Mouse (Mus musculus): ENCODE measurements around the gene 4930447C04Rik.
A peak's percentile ranks its signal among the peaks of the same experiment; 100 is the strongest.

Gene 4930447C04Rik

GRCm38 (mm10) chr12:72940071-72940821 is at the start of gene 4930447C04Rik:
4930447C04Rik (minus strand) TSS chr12:72940774.
- DNase-seq (ENCODE audit: low spot score): no peak

DNA sequence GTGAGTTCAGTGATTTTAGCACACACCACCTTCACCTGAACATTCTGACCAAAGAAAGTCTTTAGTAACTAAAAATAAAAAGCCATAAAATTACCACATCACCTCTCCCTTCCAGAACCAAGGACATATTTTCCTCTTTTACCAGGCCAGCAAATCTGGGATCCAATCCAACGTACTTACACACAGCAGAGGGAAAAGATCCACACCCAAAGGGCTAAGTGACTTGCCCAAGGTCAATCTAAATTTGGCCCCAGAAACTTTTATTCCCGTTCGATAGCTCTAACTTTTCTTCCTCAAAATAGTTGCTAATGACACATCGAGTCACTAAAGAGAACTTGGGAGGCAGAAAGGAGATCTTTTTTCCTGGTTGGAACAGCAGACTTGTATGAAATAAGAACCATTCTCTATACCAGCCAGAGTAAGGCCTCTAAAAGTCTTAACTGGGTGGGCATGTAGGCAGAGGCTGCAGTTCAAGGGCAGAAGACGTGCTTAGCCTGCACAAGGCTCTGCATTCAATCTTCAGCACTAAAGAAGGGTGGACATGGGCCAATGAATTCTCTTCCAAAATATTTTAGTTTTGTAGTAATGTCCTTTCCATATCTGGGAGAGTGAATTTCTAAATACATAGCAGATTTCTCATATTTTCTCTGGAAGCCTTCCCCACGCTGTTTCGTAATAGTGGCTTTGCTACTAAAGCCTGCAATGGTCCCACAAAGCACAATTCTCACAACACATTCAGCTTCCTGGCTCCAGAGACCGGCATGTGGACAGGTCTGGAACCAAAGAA is 42.7 kb upstream of the 4930447C04Rik start:
- DNase-seq (ENCODE audit: low spot score): no peak

- no peak for DNase-seq (ENCODE audit: low spot score)
Observed at GRCm38 (mm10) chr12:72982616-72983015, 42.0 kb upstream of the 4930447C04Rik start.

DNA sequence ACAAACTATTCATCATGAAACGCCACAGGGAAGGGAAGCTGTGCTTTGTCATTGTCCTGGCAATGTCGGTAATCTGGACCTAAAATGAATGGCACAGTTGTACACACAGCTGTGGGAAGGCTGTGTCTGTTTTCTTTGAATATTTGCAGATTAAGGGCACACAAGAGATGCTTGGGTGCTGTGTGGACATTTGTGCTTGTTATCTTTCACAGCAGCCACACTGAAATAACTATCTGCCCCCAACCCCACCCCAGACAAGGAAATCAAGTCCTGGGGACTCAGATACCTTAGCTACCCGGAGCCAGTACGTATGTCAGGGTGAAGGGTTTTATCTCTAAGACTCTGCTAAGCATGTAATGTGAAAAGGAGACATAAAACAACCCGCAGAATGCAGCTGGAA is 38.7 kb upstream of the 4930447C04Rik start:
- no peak for DNase-seq (ENCODE audit: low spot score)

- DNase-seq (ENCODE audit: low spot score): no peak
Observed at GRCm38 (mm10) chr12:72977851-72978250, 37.3 kb upstream of the 4930447C04Rik start.

- peak; percentile 58 for DNase-seq (ENCODE audit: low spot score)
Observed at GRCm38 (mm10) chr12:72976718-72977117, 36.1 kb upstream of the 4930447C04Rik start.

GRCm38 (mm10) chr12:72976172-72976571 is 35.6 kb upstream of the 4930447C04Rik start:
- no peak for DNase-seq (ENCODE audit: low spot score)

DNA sequence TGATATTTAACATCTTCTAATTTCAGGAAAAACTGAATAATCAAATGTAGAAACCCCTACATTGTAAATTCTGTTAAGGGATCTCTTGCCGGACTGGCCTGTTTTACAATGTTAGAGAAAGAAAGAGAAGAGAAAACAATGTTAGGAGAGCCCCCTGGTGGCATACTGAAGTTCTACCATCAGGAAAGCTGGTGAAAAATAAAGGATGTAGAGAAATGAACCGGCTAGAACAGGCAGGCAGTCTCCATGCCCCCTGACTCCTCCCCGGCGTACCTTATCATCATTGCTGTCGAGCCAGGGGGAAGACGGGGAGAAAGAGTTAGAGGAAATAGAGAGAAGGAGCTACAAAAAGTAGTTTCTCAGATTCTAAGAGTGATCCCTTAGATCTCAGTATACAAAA is 32.6 kb upstream of the 4930447C04Rik start:
- peak; percentile 5 for DNase-seq (ENCODE audit: low spot score)

DNA sequence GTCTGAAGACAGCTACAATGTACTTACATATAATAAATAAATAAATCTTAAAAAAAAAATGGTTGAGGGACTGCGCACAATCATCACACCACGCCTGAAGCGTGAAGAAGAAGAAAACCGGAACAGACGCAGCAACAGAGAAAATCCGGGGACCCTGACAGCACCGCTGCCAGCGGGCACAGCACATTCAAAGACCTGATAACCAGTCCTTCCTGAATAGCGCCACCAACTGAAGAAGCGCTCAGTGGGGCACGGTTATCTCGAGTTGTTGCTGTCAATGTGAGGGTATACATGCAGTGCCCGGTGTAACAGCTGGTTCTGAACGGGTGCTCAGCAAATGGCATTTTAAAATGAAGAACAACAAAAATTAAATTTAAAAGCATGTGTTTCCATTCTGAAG is 30.0 kb upstream of the 4930447C04Rik start:
- DNase-seq (ENCODE audit: low spot score): no peak

- no peak for DNase-seq (ENCODE audit: low spot score)
Observed at GRCm38 (mm10) chr12:72967541-72967940, 27.0 kb upstream of the 4930447C04Rik start.

- DNase-seq (ENCODE audit: low spot score): no peak
Observed at GRCm38 (mm10) chr12:72962761-72963160, 22.2 kb upstream of the 4930447C04Rik start.

- no peak for DNase-seq (ENCODE audit: low spot score)
Observed at GRCm38 (mm10) chr12:72958446-72958845, 17.9 kb upstream of the 4930447C04Rik start.

DNA sequence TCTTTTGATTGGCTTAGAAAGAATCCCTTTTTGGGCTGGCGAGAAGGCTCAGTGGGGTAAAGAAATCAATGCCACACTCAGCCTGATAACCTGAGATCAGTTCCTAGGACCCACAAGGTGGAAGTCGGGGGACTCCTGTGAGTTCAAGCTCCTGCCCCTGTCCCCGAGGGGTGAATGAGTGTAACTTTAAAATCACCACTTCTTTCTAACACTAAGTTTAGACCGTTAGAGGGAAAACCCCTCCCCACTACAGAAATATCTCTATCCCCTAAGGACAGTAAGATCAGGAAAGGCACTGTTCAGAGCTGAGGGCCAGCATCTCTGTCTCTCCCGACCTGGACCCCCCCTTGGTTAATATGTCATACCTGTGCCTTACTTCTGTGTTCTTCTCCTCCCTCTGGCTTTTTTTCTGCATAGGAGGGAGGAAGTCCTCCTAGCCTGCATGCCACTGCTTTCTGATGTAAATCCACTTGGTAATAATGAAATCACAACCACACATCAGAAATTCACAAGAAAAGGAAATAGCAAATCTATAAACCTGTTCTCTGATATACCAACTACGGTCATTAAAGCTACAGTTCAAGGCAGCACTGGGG is 17.4 kb upstream of the 4930447C04Rik start:
- DNase-seq (ENCODE audit: low spot score): no peak

DNA sequence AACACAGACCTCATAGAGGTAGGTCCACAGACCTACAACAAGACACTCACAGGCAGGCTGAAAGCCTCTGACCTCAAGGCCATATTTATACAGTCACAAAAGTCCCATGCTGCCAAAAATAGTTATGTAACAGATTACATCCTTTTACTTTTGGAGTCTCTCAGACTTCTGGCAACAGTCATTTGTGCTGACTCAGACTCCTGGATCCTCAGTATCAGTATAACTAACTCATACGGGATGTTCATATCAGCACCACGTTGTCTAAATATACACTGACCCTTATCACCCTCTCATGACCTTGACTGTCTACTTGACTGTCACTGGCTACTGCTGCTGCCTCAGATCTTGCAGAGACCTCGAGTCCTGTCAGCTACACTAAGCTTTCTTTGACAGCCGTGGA is 14.3 kb upstream of the 4930447C04Rik start:
- no peak for DNase-seq (ENCODE audit: low spot score)

DNA sequence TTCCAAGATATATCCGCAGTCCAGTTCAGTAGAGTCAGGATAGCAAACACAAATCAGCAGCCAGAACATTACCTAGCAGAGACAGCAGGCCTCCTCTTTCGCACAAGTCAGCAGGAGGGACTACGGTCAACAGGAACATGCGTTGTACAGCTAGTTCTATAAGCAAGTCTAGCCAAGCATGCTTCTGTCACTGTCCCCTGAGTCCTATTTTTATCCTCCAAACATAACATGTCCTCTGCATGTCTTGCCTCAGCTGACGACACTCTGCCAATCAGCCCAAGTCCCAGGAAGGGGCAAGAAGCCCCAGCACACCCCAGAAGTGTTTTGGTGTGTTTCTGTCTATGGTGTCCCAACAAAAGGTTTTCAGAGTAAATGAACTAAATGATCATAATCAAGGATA is 13.3 kb upstream of the 4930447C04Rik start:
- no peak for DNase-seq (ENCODE audit: low spot score)

DNA sequence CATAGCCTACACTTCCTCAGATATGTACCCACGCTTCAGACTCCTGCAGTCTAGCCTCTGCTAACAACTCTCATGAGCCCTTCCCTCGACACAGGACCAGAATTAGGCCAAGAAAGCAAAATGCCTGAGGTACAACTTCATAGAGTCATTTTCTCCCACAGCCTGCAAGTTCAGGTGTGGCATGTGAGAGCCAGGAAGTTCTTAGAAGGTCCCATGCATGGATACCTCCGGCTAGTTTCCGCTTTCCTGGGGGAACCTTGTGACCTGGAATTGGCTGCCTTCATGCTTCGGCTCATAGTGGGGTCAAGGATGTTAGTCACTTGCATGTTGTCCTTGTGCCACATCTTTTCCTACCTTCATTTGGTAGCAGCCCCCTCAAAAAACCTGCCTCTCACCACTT is 12.5 kb upstream of the 4930447C04Rik start:
- DNase-seq (ENCODE audit: low spot score): no peak

- no peak for DNase-seq (ENCODE audit: low spot score)
Observed at GRCm38 (mm10) chr12:72947335-72947734, 6.8 kb upstream of the 4930447C04Rik start.

DNA sequence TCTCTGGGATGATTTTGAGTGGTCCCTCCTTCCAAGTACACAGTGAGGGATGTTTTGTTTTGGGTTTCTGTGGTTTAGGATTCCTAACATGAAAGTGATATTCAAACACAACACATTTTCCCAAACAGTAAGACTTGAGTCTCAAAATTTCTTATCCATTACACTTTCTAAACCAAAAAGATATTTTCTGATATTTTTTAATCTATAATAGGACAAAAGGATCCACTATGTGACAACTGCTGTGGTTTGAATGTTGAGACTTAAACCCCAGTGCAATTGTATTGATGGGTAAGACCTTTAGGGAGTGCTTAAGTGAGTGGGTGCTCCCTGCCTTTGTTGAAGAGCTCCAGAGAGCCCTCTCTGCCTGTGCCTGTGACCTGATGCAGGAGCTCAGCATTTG is 6.2 kb upstream of the 4930447C04Rik start:
- DNase-seq (ENCODE audit: low spot score): no peak

DNA sequence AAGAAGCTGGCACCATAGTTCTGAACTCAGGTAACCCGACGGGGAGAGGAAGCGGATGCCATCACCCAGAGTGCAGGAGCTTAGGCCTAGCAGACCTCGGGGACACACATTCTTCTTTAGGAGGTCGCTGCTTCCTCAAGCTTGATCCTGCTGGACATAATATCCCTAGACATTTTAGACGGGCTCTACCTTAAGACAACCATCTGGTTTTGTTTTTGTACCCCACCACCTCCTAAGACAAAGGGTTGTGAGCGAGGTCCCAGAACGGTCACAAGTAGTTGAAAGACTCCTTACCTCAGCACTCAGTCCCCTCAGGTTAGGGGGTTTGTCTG is 5.5 kb upstream of the 4930447C04Rik start:
- DNase-seq (ENCODE audit: low spot score): no peak

GRCm38 (mm10) chr12:72945301-72946063 is 4.9 kb upstream of the 4930447C04Rik start:
- no peak for DNase-seq (ENCODE audit: low spot score)

DNA sequence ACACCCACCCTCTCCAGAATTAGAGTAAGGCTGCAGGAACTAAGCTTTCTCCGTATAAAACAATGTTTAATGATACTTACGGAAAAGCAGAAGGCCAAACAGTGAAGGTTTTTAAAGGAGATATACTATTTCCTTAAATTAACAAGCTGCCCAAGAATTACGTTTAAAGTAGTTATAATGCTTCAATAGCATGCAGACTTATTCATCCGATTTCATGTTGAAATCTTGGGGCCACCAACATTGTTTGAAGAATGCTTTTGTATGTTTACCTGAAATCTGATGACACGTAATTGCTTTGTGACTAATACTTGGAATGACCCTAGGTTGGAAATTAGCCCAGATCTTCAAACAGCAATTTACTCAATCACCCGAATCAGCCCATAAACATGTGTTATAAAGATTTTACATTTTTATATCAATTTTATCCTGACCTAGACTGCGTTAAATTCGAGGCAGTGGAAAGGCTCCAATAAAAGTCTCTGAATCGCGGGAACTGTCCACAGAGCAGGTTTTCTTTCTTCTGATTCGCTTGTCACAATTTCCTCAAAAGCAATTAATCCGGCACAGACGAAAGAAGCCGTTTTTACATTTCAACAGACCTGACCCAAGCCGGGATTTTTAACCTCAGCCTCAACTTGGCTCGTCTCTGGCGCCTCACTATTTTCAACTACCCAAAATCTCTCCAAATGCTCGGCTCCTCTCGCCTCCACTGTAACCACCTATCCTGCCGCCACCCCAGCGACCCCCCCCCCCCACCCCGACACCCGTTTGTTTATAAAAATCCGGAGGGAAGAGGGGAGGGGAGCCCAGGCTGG is 4.0 kb upstream of the 4930447C04Rik start:
- no peak for DNase-seq (ENCODE audit: low spot score)

Data from yolk sac, embryonic 10.5 days (tissue).